Mouse (Mus musculus) myocyte (in vitro differentiated cells): ENCODE data around the gene Lrrc28.

ENCODE experiments used
- MAX ChIP-seq: IDR thresholded peaks from one replicate; pipeline ENCODE4 v1.6.1; 2011; ENCODE audit warnings: low read depth, mild to moderate bottlenecking, control low read depth
- POLR2A ChIP-seq: IDR thresholded peaks from one replicate; pipeline ENCODE4 v1.6.1; 2011; ENCODE audit warnings: low read depth, mild to moderate bottlenecking, control low read depth, moderate library complexity; ENCODE audit not compliant: insufficient read length
- TCF3 ChIP-seq: IDR thresholded peaks from one replicate; pipeline ENCODE4 v1.6.1; 2011; ENCODE audit warnings: low read depth, control low read depth; ENCODE audit not compliant: insufficient read length

- no peak for TF ChIP-seq POLR2A
- no peak for TF ChIP-seq TCF3
- no peak for TF ChIP-seq MAX
Measured at GRCm38 (mm10) chr7:67622151-67622550, 22.9 kb downstream of the Lrrc28 start.
